Mouse (Mus musculus) embryo, embryonic 10 days (tissue): ENCODE measurements at regions not wholly inside any gene's neighbourhood (a gene's known extent, or its start where the extent isn't known, plus 50 kb on each side); places are given as distances from the start of the nearest gene placed in this dataset.

Source experiments
- DNase-seq: peaks from one replicate; pipeline ENCODE4 v3.0.0-alpha.2; 2015; ENCODE audit warnings: low spot score

DNA sequence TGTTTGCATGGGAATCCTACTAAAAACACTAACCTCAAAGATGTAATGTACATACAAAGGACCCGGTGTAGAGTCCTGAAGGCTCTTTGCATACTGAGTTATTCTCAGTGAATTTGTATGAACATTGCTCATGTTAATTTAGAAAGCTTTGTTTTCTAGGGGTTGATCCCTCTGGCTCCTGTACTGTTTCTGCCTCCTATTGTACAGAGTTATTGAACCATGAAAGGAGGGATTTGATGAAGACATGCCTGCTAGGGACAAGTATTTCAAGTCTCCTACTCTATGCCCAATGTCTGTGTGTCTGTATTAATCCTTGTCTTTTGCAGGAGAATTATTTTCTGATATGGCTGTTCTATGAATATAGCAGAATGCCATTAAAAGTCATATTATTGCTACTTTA lies 1425.1 kb downstream of the Fam181b start:
- no peak for DNase-seq

DNA sequence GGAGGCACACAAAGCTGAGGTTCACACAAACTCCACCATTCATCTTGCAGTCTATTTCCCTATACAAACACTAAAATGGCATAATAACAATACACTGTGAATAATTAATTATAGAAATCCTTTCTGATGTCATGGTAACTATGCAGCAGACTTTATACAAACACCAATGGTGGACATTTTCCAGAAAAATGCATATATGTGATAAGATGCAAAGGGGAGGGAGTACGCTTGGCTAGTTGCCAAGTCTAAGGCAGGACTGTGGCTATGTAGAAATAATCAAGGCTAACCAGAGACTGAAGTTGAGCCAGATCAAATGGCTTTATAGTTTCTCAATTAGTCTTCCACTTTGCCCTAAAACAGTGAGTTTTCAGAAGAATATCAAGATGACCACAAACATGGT lies 1437.3 kb downstream of the Fam181b start:
- no peak for DNase-seq

DNA sequence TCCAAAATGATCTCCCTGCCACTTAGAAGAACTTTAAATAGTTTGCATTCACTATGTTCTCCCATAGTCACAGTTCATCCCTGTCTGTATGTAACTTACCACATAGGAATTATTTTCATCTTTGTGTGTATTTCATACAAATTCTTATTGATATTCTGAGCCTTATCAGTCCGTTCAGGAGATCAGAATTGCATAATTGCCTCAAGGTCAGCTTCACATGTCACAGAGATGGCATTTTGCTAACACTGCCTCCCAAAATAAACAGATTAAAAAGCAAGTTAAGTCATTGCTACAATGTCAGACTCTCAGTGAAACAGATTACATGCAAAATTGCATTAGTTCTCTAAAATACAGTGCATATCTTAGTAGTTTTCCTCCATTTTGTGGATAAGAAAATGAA lies 1452.9 kb downstream of the Fam181b start:
- DNase-seq: no peak

DNA sequence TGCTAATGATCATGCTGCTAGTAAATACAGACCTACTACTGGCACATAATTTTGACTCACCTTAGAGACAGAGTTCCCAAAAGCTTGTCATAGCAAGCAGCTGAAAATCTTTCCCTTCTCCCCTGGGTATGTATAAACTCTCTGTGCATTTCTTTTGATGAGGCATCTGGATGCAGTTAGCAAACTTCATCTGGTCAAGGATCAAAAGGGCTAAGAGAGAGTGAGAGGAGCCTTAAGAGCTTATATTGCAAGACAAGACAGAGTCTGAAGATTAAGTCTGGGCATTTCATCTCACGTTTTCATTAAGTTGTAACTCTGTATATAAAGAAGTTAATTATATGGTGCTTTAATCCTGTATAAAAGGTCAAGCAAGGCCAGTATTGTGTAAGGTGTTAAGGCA lies 1468.7 kb downstream of the Fam181b start:
- DNase-seq: peak; percentile 21

DNA sequence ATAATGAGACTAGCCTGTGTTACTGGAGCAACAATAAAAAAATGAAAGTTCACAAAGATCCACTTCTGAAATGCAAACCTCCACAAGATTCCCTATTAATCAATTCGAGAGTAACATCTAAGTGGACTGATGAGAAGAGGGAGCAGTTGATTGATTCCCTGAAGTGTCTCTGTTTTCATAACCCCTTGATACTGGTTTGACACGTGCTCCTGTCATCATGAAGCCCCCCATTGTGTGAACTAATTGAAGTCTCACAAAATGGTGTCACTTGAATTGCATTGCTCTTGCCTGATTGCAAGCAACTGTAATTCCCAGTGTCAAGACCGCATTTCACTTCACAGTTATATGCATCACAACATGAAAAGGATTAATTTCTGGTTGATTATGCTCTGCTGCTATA lies 1501.8 kb downstream of the Fam181b start:
- DNase-seq: no peak

DNA sequence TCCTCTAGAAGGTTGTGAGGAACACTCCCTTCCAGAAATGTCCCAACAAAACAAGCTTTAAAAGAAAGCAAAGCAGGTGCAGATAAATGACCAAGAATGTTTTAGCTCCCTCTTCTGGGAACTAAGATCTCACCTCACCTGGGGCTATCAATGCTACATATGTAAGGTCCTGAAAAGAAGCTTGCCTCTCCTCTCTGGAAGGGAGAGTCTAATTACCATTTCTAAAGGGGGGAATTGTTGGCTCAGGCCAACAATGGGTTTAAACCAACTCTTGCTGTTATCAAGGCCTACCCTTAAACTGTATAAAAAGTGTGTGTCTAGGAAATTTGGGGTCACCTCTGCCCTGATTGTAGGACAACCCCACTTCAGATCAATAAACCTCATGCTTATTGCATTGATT lies 1508.1 kb downstream of the Fam181b start:
- DNase-seq: no peak

DNA sequence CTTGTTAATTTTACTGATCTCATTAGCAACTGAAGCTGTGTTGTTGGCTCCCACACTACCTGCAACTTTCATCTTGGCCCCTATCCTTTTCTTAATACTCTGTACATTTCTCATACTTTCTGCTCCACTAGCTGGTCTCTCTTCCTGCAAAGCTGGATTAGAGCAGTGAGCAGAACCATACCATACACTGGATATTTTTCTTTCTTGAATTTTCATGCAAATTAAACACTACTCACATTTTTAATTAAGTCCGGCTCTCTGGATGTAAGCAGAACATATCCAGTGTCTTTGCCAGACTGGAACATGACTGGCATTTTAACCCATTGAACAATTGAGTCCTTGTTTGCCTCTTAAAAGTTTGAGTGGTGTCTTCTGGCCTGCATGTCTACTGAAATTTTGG lies 1515.0 kb downstream of the Fam181b start:
- DNase-seq: no peak

DNA sequence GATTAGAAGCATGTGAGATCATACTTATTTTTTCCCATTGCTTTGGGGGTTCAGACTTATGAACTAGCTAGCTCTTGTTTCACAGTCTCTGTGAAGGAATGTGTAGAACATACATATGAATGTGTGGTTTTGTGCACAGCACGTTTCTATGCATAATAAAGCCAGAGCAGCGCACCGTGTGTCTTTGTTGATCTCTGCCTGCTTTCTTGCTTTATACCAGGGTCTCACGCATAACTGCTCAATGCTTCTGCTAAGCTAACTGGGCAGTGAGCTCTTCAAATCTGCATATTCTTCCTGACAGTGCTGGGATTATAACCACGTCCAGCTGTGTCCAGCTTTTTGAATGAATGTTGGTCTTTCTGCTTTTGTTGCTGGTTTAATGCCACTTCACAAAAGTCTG lies 1539.3 kb downstream of the Fam181b start:
- no peak for DNase-seq

DNA sequence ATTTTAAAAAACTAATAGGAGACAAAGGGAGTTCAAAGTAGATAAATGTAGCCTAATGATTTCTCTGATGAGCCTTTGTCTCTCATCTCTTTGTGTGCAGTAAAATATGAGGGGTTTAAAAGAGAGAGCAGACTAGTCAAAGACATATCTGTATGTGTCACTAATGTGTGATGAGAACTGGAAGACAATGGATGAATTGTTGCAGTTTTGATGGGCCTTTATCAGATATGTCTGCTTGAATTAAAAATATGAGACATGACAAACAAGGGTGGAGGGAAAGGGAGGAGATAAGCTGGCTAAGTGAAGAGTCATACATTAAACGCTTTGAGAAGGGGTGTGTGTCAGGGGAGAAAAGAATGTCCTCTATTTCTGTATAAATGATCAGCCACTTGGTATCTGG lies 1544.9 kb downstream of the Fam181b start:
- no peak for DNase-seq

DNA sequence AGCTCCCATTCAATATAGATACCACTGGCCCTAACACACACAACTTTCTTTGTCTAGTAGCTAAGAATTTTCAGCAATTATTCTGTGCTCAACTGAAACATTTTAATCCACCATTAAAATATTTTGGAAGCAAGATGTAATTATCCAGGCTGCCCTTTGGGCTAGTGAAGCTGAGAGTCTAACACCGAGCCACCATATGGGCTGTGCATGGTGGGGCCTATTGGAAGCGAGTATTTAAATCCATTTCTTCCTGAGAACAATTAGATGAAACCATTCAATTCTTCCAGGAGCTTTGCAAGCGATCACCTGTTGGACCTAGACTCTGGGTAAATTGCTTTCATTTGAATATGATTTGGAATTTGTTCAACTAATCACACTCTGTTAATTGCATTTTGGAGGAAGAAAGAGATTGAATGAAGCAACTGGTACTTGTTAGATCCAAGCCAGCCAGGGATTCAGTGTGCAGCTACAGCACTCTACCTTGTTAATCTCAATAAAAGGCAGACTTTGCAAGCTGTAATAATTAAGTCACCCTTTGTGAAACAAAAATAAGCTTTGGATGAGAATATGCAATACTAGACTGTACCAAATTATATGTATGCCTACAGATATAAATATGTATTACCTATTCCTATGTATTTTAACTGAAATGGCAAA lies 1533.6 kb upstream of the Tenm4 start:
- DNase-seq: no peak

DNA sequence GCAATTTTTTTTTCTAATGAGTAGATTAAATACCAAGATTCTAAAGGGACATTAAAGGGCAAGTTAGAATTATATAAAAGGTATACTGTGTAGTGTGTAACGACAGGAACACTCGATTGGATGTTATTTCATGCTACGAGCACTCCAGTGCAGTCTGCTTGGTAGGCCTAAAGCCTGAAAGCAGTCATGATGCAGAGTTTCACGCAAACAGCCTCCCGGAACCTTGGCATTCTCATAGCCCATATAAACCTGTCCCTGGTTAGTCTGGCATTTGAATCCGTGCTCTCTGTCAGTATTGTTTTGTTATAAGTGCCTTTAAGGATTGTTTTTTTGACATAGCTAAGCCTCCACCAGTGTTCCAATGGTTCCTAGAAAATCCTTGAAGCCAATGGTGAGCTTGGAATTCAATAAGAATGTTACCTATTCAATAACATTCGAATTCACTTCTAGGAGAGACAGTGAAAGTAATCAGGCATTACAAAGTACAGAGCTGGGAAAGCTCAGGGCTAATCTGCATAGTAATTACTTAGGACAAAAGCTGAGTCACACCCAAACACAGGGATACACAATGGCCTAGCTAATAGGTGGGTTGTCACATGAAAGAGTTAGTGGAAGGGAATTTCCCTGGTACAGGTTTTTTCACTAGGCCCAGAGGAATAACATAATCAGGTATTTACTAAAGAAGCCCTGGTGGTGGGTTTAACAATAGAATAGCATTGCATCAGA lies 1526.3 kb upstream of the Tenm4 start:
- DNase-seq: no peak

DNA sequence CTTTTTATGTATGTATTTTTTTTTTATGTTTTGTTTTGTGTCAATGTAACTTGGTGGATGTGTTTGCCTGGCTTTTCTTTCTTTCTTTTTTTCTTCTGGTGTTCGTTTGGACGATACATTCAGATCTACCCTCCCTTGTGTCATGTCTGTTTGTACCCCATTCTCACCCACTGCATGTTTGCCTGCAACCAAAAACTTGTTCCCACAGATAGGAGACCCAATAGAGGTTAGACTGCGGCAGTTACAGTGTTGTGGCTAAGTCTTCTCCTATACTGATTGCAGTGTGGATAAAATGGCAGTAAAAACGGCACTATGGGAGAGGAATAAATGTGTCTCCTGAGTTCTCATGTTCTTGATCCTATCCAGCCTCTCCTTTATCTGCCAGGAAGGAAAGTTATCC lies 1525.7 kb upstream of the Tenm4 start:
- DNase-seq: no peak

DNA sequence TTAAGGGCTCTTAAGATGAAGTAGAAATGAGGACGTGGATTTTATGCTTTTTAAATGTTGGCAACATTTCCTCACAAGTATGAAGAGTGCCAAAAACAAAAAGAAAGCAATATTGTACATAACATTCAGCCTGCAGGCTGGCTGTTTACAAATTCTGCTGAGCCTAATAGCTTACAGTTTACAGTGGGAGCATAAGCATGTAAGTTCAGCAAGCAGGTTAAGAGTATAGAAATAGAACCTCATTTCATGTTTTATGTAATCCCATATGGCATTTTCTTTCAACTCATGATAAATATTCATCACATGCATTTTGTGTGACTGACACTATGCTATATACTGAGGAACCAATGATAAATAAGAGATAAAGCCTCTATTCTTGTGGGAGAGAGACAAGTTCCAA lies 1520.6 kb upstream of the Tenm4 start:
- DNase-seq: no peak

DNA sequence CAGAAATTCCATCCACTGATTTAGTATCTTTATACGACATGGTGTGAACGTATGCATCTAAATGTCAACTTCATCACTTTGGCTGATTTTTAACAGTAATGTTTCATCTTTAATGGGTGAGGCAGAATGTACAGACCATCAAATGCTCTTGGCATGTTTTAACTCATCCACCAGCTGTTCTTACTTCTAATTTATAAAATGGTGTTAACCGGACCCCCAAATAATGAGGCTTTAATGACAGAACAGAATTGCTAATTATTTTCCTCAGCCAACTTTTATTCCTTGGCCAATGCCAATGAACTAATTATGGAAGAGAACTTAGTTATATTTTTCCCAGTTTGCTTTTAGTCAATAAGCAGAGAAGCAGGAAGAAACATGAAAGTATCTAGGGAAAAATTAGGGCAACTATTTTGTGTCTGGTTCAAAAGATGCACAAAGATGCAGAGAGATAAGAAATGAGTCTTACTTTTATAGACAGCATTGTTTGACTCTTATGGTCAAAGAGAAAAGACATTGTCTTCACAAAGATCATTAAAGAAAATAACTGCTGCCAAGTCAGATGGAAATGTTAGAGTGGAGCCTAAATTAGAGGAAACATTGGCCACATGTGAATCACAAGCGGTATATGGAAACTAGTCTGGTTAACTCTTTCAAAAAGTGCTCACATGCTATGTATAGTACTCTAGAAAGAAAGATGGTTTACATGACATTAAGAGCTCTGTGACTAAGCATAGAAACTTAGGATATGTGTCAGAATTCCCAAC lies 1504.5 kb upstream of the Tenm4 start:
- no peak for DNase-seq

DNA sequence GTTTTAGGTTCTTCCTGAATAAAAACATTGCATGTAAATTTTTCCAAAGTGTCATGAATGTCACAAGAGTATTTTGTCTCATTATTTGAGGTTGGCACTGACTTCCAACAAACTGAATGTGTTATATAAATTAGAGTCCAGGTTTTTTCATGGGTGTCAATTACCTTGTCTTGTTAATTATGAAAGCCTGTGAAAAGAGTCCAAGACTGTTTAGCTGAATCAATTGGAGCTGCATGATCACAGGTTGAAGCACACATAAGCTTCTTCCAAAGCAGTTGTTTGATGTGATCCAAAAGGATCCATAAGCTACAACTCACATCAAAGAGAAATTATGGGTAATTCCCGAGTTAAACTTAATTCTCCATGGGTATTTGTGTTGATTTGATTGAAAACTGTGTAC lies 1502.8 kb upstream of the Tenm4 start:
- no peak for DNase-seq

DNA sequence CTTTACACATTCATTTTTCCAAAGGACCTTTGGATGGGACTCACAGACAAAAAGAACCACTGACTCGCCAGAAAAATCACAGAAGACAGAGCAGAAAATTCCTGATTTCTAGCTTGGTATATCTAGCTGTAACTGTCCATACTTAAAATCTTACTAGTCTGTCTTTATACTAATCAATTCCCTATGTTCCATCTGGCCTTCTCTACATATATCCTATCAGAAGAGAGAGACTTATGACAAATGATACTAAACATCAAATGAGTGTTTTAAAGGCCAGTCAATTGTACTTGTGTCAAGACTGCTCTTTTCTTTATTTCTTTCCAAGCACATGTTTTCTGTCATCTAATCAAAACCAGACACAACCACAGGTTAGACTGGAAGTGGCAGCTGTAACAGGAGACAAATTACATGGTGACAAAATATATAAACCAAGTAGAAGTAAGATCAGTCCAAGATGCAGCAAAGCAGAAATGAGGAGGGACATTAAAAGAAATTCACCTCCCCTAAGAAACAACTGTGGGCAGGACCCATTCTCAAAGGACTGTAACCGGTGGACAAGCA lies 1502.1 kb upstream of the Tenm4 start:
- no peak for DNase-seq

DNA sequence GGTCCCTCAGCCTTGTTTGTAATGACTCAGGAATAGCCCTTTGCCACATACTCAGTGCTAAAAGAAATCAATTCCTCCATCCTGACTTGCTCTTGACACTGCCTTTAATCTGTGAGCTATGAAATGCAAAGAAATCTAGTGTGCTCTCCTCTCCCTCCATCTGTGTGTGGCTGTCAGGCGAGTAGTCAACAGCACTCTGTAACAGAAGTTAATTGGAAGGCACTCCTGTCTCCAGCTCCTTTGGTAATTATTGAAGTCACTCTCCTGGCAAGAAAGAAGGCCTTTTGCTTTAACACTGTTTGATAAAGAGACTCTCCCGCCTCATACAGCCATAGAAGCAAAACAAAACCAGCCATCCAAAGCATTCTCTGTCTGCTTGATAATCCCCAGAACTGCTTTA lies 1483.2 kb upstream of the Tenm4 start:
- no peak for DNase-seq

DNA sequence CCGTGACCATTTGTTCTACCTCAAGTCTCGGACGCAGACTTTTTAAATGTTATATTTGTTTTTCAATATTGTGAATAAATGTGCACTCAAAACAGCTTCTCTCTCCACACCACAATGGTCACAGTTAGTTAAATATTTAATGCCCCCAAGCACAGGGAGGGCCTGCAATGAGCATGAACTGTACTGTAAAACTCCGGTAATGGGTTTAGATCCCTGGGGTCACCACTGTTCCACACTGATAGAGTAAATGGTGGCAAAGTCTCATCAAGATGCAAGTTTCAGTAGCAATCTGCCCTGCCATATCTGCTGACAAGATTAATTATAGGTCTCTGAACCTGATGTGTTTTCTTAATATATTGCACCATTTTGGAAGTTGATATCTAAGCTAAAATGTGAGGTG lies 1473.8 kb upstream of the Tenm4 start:
- no peak for DNase-seq

DNA sequence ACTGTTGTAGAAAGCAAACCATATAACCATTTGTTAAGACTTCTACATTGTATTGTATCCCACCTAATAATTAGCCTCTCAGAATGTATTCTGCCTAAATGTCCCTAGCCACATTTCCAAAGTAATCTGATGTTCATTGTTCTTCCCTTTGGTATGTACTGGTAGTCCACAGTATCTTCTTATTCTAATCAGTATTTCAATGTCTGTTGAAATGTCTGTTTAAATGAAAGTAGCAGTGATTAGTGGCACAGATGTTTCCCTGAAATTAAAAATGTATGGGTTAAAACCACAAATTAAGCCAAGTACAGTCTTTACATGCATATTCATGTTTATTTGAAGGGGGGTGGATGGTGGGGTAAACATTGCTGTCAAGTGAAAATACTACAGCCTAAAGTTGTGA lies 1464.6 kb upstream of the Tenm4 start:
- no peak for DNase-seq

DNA sequence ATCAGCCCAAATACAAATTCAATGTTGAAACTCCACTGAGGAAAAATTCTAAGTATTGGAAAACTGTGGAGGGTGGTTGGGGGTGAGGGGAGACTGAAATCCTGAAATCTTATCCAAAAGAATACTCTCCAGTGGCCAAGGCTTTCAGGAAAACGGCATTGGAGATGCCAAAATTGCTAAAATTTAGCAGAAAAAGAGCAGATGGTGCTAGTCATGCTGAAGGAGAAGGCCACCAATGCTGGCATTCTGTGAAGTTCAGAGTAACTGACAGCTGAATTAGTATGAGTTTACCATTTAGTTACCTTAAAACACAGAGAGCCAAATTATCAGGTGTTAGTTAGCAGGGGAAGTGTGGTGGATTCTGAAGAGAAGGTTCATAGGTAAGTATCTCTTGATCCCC lies 1437.6 kb upstream of the Tenm4 start:
- no peak for DNase-seq

DNA sequence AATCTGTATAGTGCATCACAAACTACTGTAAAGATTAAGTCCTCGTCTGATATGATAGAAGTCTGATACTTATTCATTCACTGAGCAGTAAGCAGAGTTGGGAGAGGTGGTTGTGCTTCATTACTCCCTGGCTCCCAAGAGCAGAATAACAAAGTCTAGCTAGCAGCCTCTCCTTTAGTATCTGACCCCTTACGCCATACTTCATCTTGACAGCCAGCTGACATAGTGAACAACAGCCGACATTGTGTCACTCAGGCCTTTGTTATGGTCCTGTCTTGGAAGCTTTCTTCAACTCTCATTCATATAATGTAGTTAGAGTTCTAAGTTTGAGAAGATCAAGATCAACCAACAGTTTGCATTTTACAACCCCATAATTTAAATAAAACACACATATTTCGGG lies 1436.3 kb upstream of the Tenm4 start:
- DNase-seq: peak; percentile 31
